Mouse (Mus musculus) spleen, adult 2 months (tissue): ENCODE data around the gene Mgst1. TPM values are rescaled to one million over a fixed set of nuclear protein-coding genes. Genes with fewer than 3 reads are reported as not detected.

ENCODE experiments used
- DNase-seq, 2 experiments: peaks; one replicate each; pipeline versions ENCODE4 v3.0.0 to v3.0.0-alpha.2; 2012 to 2021; ENCODE audit warnings: low spot score in 2 of 2, low read depth in 1 of 2
- H3K27ac ChIP-seq: fragments of 200-500 bp; 2 replicates; pipeline ENCODE4 v1.5.1; 2012; ENCODE audit warnings: low read length, inconsistent platforms; ENCODE audit not compliant: insufficient read depth
- H3K27me3 ChIP-seq: fragments of 200-500 bp; 2 replicates; pipeline ENCODE4 v1.6.1; 2012; ENCODE audit warnings: mild to moderate bottlenecking, moderate library complexity, low read length, inconsistent platforms; ENCODE audit not compliant: control insufficient read depth, insufficient read depth
- H3K36me3 ChIP-seq: fragments of 200-500 bp; 2 replicates; pipeline ENCODE4 v1.6.1; 2012; ENCODE audit warnings: mild to moderate bottlenecking, low read length, inconsistent platforms; ENCODE audit not compliant: control insufficient read depth, insufficient read depth
- H3K4me1 ChIP-seq: fragments of 200-500 bp; 2 replicates; pipeline ENCODE4 v1.6.1; 2011; ENCODE audit warnings: inconsistent platforms; ENCODE audit not compliant: control insufficient read depth, insufficient read depth, insufficient read length
- H3K4me3 ChIP-seq: fragments of 200-500 bp; 2 replicates; pipeline ENCODE4 v1.5.1; 2011; ENCODE audit warnings: mild to moderate bottlenecking, inconsistent platforms; ENCODE audit not compliant: insufficient read depth, insufficient read length; ENCODE audit errors: extremely low read depth
- CTCF ChIP-seq: fragments of 200-500 bp; IDR thresholded peaks from 2 replicates; pipeline ENCODE4 v1.5.1; 2011; ENCODE audit warnings: mild to moderate bottlenecking, inconsistent platforms; ENCODE audit not compliant: insufficient read depth, insufficient read length, insufficient replicate concordance; ENCODE audit errors: extremely low read depth
- POLR2A ChIP-seq: fragments of 200-500 bp; IDR thresholded peaks from 2 replicates; pipeline ENCODE4 v1.6.1; 2011; ENCODE audit warnings: low read depth, low read length, inconsistent platforms
- WGBS: fragments of 180-500 bp; shearing (Covaris S2); methylation state at CpG from one replicate; pipeline ENCODE4 v1.1.7; 2018; 5-methylcytosine and 5-hydroxymethylcytosine counted together
- polyA plus RNA-seq: library from polyadenylated mRNA; depleted of rRNA; stranded (reverse); fragments of >200 nt; gene quantifications from 2 replicates; pipeline ENCODE4 v1.2.3, GENCODE M21; 2012; rRNA removed

Gene Mgst1
- 37.7 and 45.4 TPM in 2 replicates for polyA plus RNA-seq

- no peak for TF ChIP-seq POLR2A
- TF ChIP-seq CTCF, result no peak
- H3K27ac ChIP-seq, result peak within 1 kb of the TSS; percentile 18; the same call in 1 of the 2 replicates
- H3K36me3 ChIP-seq, result no peaks in the 10 kb centered on the region
- 1% methylated on average over 5 of the region's 5 CpGs for WGBS
- no peak for DNase-seq
- H3K27me3 ChIP-seq, result no peaks in the 10 kb centered on the region
- H3K4me3 ChIP-seq, result peak within 1 kb of the TSS; percentile 60
- no peaks in the 10 kb centered on the region for H3K4me1 ChIP-seq
These were observed at the start of gene Mgst1 for GRCm38 (mm10) chr6:138139930-138140329. TSS of gene Mgst1 (plus strand) at chr6:138140316.

GRCm38 (mm10) chr6:138092432-138092831, 47.7 kb upstream of the Mgst1 start:
- no peak for TF ChIP-seq CTCF
- TF ChIP-seq POLR2A, result no peak
- no peak for DNase-seq
- Histone ChIP-seq H3K36me3 (no peaks in the 10 kb centered on the region), H3K4me3 (no peak overlapping the region), H3K27ac (no peak overlapping the region), H3K27me3 (no peaks in the 10 kb centered on the region), H3K4me1 (no peaks in the 10 kb centered on the region)
- WGBS, result 89% methylated on average over 7 of the region's 7 CpGs

DNA sequence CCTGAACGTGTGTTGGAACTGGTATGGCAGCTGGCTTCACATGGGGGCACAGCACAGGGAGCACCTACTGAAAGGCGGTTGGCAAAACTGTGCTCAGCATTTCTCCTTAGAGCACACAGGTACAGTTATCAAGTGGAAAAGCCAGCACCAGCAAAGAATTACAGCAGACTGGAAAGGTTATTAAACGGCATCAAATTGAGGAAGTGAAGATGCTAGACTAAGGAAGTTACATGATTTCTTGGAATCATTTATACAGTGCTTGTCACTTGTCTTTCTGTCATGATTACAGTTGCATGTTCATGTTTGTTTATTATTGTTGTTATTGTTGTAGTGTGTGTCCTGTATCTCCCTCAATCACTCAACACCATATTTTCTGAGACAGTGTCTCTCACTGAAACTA, 45.1 kb upstream of the Mgst1 start:
- no peak for DNase-seq
- 44% methylated on average over 3 of the region's 3 CpGs for whole genome bisulfite sequencing
- no peak for TF ChIP-seq POLR2A
- TF ChIP-seq CTCF, result no peak
- Histone ChIP-seq H3K4me3 (no peak overlapping the region), H3K27ac (no peak overlapping the region), H3K27me3 (no peaks in the 10 kb centered on the region), H3K4me1 (no peaks in the 10 kb centered on the region), H3K36me3 (no peaks in the 10 kb centered on the region)

- Histone ChIP-seq H3K27ac (no peak overlapping the region), H3K36me3 (no peaks in the 10 kb centered on the region), H3K4me1 (no peaks in the 10 kb centered on the region), H3K27me3 (no peaks in the 10 kb centered on the region), H3K4me3 (no peak overlapping the region)
- 83% methylated on average over 3 of the region's 3 CpGs for WGBS
- no peak for TF ChIP-seq POLR2A
- no peak for TF ChIP-seq CTCF
- DNase-seq, result no peak
These were observed 40.5 kb upstream of the Mgst1 start for GRCm38 (mm10) chr6:138099646-138100045.

GRCm38 (mm10) chr6:138101843-138102242, 38.3 kb upstream of the Mgst1 start:
- Histone ChIP-seq H3K36me3 (no peaks in the 10 kb centered on the region), H3K4me3 (no peak overlapping the region), H3K27me3 (no peaks in the 10 kb centered on the region), H3K27ac (no peak overlapping the region), H3K4me1 (no peaks in the 10 kb centered on the region)
- no peak for DNase-seq
- TF ChIP-seq POLR2A (no peak), CTCF (no peak)
- WGBS, result 83% methylated on average over 4 of the region's 4 CpGs

DNA sequence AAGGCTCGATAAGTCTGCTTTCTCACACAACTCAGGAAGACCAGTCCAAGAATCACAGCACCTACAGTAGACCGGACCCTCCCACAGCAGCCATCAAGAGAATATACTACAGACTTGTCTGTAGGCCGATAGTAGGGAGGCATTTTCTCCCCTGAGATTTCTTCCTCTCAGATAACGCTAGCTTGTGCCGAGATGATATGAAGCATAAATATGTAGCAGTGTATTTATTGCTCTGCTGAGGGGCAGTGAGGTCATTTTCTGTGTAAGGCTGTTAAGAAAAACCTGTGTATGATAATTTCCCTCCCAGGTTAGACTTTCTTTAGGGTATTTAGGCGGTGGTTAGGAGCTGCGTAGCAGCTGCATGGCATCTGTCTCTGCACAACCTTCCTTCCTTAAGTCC, 37.2 kb upstream of the Mgst1 start:
- TF ChIP-seq CTCF, result no peak
- no peak for TF ChIP-seq POLR2A
- no peaks in the 10 kb centered on the region for H3K36me3 ChIP-seq
- no peaks in the 10 kb centered on the region for H3K27me3 ChIP-seq
- DNase-seq, result no peak
- H3K4me3 ChIP-seq, result no peak overlapping the region
- no peaks in the 10 kb centered on the region for H3K4me1 ChIP-seq
- WGBS, result 86% methylated on average over 7 of the region's 7 CpGs
- H3K27ac ChIP-seq, result no peak overlapping the region

DNA sequence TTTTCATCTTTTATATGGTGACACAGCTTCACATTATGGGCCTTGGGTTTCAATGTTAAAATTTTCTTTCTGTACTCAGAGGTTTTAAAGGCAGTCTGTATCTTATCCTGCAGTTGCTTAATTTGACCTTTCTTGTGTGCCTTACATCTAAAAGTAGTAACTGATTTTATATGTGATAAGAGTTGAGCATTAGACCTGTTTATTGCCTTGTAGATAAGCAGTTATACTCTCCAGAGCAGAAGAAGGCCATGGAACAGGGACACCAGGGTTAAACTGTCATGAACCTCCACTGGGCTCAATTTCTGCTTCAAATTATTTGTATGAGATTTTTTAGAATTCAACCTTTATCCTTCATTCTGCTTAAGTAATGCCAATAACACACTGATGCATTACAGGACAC, 35.6 kb upstream of the Mgst1 start:
- DNase-seq, result no peak
- TF ChIP-seq CTCF, result no peak
- TF ChIP-seq POLR2A, result no peak
- H3K27ac ChIP-seq, result no peak overlapping the region

More for the DNA sequence above, 35.6 kb upstream of the Mgst1 start:
- H3K27me3 ChIP-seq, result no peaks in the 10 kb centered on the region
- H3K36me3 ChIP-seq, result no peaks in the 10 kb centered on the region
- H3K4me1 ChIP-seq, result no peaks in the 10 kb centered on the region
- H3K4me3 ChIP-seq, result no peak overlapping the region
